Mouse (Mus musculus) MEL (cell line): ENCODE results near the gene Smlr1. TPM values are rescaled to one million over a fixed set of nuclear protein-coding genes. Genes with fewer than 3 reads are reported as not detected.

Experiments used
- DNase-seq: peaks from one replicate; pipeline ENCODE4 v3.0.0; 2011; ENCODE audit warnings: low read depth, low spot score
- H3K27ac ChIP-seq: 2 replicates; pipeline ENCODE4 v1.5.1; 2012; ENCODE audit warnings: low read depth, mild to moderate bottlenecking, control low read depth, low read length, moderate library complexity; ENCODE audit not compliant: control insufficient read depth
- H3K27me3 ChIP-seq, 2 experiments: fragments of 150-350 bp in 1 of 2; sonication (generic) in 1 of 2; 2 replicates each; pipeline ENCODE4 v1.6.1; 2012; ENCODE audit warnings: low read length in 2 of 2, mild to moderate bottlenecking in 2 of 2, improper control_type of control experiment in 1 of 2, moderate library complexity in 1 of 2; ENCODE audit not compliant: insufficient read depth in 2 of 2, control insufficient read depth in 1 of 2
- H3K36me3 ChIP-seq, 2 experiments: 2 replicates each; pipeline ENCODE4 v1.6.1; 2012 to 2014; ENCODE audit warnings: low read length in 2 of 2, improper control_type of control experiment in 1 of 2, inconsistent platforms in 1 of 2, mild to moderate bottlenecking in 1 of 2; ENCODE audit not compliant: insufficient read depth in 2 of 2, control insufficient read depth in 1 of 2
- H3K4me1 ChIP-seq, 2 experiments: fragments of 150-350 bp in 1 of 2; sonication (generic) in 1 of 2; 2 replicates each; pipeline ENCODE4 v1.6.1; 2012; ENCODE audit warnings: low read length in 2 of 2, improper control_type of control experiment in 1 of 2, mild to moderate bottlenecking in 1 of 2; ENCODE audit not compliant: insufficient read depth in 2 of 2, control insufficient read depth in 1 of 2
- H3K4me3 ChIP-seq, 2 experiments: fragments of 150-350 bp in 1 of 2; sonication (generic) in 1 of 2; 2 replicates each; pipeline ENCODE4 v1.5.1; 2012; ENCODE audit warnings: low read depth in 2 of 2, low read length in 2 of 2, mild to moderate bottlenecking in 2 of 2, moderate library complexity in 2 of 2, control low read depth in 1 of 2, improper control_type of control experiment in 1 of 2; ENCODE audit not compliant: control insufficient read depth in 1 of 2, insufficient read depth in 1 of 2
- H3K79me2 ChIP-seq: 2 replicates; pipeline ENCODE4 v1.6.1; 2012; ENCODE audit warnings: mild to moderate bottlenecking, low read length, moderate library complexity; ENCODE audit not compliant: control insufficient read depth, poor library complexity, insufficient read depth
- H3K9ac ChIP-seq: 2 replicates; pipeline ENCODE4 v1.6.1; 2012; ENCODE audit warnings: low read depth, mild to moderate bottlenecking, control low read depth, low read length, moderate library complexity; ENCODE audit not compliant: control insufficient read depth, poor library complexity, severe bottlenecking
- H3K9me3 ChIP-seq: fragments of 150-350 bp; sonication (generic); replicated peaks from 2 replicates; pipeline ENCODE4 v1.6.1; 2012; ENCODE audit warnings: mild to moderate bottlenecking, low read length, improper control_type of control experiment, moderate library complexity; ENCODE audit not compliant: insufficient read depth
- BHLHE40 ChIP-seq: IDR thresholded peaks from 2 replicates; pipeline ENCODE4 v1.6.1; 2012; ENCODE audit warnings: low read depth, mild to moderate bottlenecking, inconsistent platforms, low read length, improper control_type of control experiment, borderline replicate concordance
- CHD2 ChIP-seq: IDR thresholded peaks from 2 replicates; pipeline ENCODE4 v1.6.1; 2011; ENCODE audit warnings: low read length, improper control_type of control experiment
- CTCF ChIP-seq, 3 experiments: IDR thresholded peaks in 2 of 3; conservative IDR thresholded peaks in 1 of 3; 2 replicates each; pipeline ENCODE4 v1.5.1; 2011 to 2012; ENCODE audit warnings: low read length in 3 of 3, low read depth in 2 of 3, mild to moderate bottlenecking in 2 of 3, improper control_type of control experiment in 1 of 3, inconsistent platforms in 1 of 3, mixed read lengths in 1 of 3, moderate library complexity in 1 of 3; ENCODE audit not compliant: control insufficient read depth in 1 of 3, insufficient read depth in 1 of 3, poor library complexity in 1 of 3, severe bottlenecking in 1 of 3
- E2F4 ChIP-seq: IDR thresholded peaks from 2 replicates; pipeline ENCODE4 v1.6.1; 2011; ENCODE audit warnings: low read depth, low read length, improper control_type of control experiment, borderline replicate concordance
- ELF1 ChIP-seq: IDR thresholded peaks from 2 replicates; pipeline ENCODE4 v1.6.1; 2014; ENCODE audit warnings: low read depth, mild to moderate bottlenecking, inconsistent platforms, low read length, improper control_type of control experiment, moderate library complexity
- EP300 ChIP-seq, 2 experiments: IDR thresholded peaks; 2 replicates each; pipeline ENCODE4 v1.6.1; 2011; ENCODE audit warnings: improper control_type of control experiment in 2 of 2, low read length in 2 of 2, low read depth in 1 of 2, mild to moderate bottlenecking in 1 of 2
- ETS1 ChIP-seq: IDR thresholded peaks from 2 replicates; pipeline ENCODE4 v1.6.1; 2012; ENCODE audit warnings: low read depth, mild to moderate bottlenecking, inconsistent platforms, low read length, improper control_type of control experiment, moderate library complexity
- GATA1 ChIP-seq: IDR thresholded peaks from 2 replicates; pipeline ENCODE4 v1.6.1; 2011; ENCODE audit warnings: low read depth, low read length, improper control_type of control experiment
- KAT2A ChIP-seq: conservative IDR thresholded peaks from 2 replicates; pipeline ENCODE4 v1.6.1; 2012; ENCODE audit warnings: low read depth, low read length, improper control_type of control experiment, inconsistent platforms
- MAX ChIP-seq: IDR thresholded peaks from 2 replicates; pipeline ENCODE4 v1.6.1; 2011; ENCODE audit warnings: low read length, improper control_type of control experiment
- MXI1 ChIP-seq: IDR thresholded peaks from 2 replicates; pipeline ENCODE4 v1.6.1; 2011; ENCODE audit warnings: mild to moderate bottlenecking, low read depth, low read length, improper control_type of control experiment
- MYB ChIP-seq: IDR thresholded peaks from 2 replicates; pipeline ENCODE4 v1.6.1; 2011; ENCODE audit warnings: mild to moderate bottlenecking, low read depth, low read length, improper control_type of control experiment
- MYC ChIP-seq: IDR thresholded peaks from 2 replicates; pipeline ENCODE4 v1.6.1; 2011; ENCODE audit warnings: low read depth, mild to moderate bottlenecking, low read length, improper control_type of control experiment, moderate library complexity
- RAD21 ChIP-seq: IDR thresholded peaks from 2 replicates; pipeline ENCODE4 v1.6.1; 2011; ENCODE audit warnings: mild to moderate bottlenecking, low read depth, low read length, improper control_type of control experiment
- RCOR1 ChIP-seq: IDR thresholded peaks from 2 replicates; pipeline ENCODE4 v1.6.1; 2012; ENCODE audit warnings: low read depth, mild to moderate bottlenecking, inconsistent platforms, low read length, improper control_type of control experiment
- SMC3 ChIP-seq: IDR thresholded peaks from 2 replicates; pipeline ENCODE4 v1.6.1; 2011; ENCODE audit warnings: low read depth, low read length, improper control_type of control experiment
- TAL1 ChIP-seq: IDR thresholded peaks from 2 replicates; pipeline ENCODE4 v1.6.1; 2012; ENCODE audit warnings: mild to moderate bottlenecking, inconsistent platforms, low read length, moderate library complexity, mixed read lengths
- TBP ChIP-seq: IDR thresholded peaks from 2 replicates; pipeline ENCODE4 v1.8.0; 2011; ENCODE audit warnings: low read depth, low read length, improper control_type of control experiment
- UBTF ChIP-seq: IDR thresholded peaks from 2 replicates; pipeline ENCODE4 v1.6.1; 2012; ENCODE audit warnings: low read depth, mild to moderate bottlenecking, inconsistent platforms, low read length, improper control_type of control experiment, moderate library complexity, borderline replicate concordance; ENCODE audit not compliant: insufficient read depth
- ZC3H11A ChIP-seq: IDR thresholded peaks from 2 replicates; pipeline ENCODE4 v1.6.1; 2012; ENCODE audit warnings: low read depth, mild to moderate bottlenecking, inconsistent platforms, low read length, improper control_type of control experiment
- ZKSCAN1 ChIP-seq: IDR thresholded peaks from 2 replicates; pipeline ENCODE4 v1.6.1; 2012; ENCODE audit warnings: low read depth, mild to moderate bottlenecking, inconsistent platforms, low read length, improper control_type of control experiment, moderate library complexity
- ZMIZ1 ChIP-seq: IDR thresholded peaks from 2 replicates; pipeline ENCODE4 v1.6.1; 2012; ENCODE audit warnings: low read depth, mild to moderate bottlenecking, inconsistent platforms, low read length, improper control_type of control experiment, moderate library complexity
- polyA plus RNA-seq, 2 experiments: library from polyadenylated mRNA; stranded (reverse) in 1 of 2; unstranded in 1 of 2; fragments of >175 nt in 1 of 2; fragments of >200 nt in 1 of 2; gene quantifications; 2 replicates each; pipeline versions ENCODE4 v1.2.1 to v1.2.4; 2012; ENCODE audit warnings: low replicate concordance in 2 of 2, low read depth in 1 of 2; ENCODE audit not compliant: insufficient read length in 2 of 2, insufficient read depth in 1 of 2, missing spikeins in 1 of 2
- total RNA-seq: library from RNA; depleted of rRNA; stranded (reverse); fragments of 300-350 nt; gene quantifications from 2 replicates; pipeline ENCODE4 v1.2.3, GENCODE M21; 2012

Smlr1 gene
- total and polyA plus RNA-seq, 3 experiments = not detected

DNA sequence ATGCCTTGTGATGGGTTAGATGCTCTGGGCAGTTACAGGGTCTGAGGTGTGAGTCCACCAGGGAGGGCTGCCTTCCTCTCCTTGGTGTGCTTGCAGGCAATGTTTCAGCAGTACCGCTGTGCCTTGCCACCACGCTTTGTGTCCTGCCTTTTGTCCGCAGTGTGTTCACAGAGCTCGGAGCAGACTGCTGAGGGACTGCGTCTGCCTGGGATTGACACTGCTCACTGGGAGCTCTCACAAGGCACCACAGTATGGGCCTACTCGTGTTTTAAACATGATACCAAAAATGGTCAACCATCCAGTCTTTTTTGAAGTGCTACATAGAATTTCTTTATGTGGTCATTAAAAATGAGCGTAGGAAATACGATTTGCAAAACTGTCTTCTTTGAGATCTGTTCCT lies 12.3 kb downstream of the Smlr1 start:
- H3K4me3 ChIP-seq = no peak overlapping the region
- no peaks in the 10 kb centered on the region for H3K9me3 ChIP-seq
- H3K9ac ChIP-seq = no peak overlapping the region
- no peak overlapping the region for H3K27ac ChIP-seq
- H3K27me3 ChIP-seq = no peaks in the 10 kb centered on the region
- no peaks in the 10 kb centered on the region for H3K79me2 ChIP-seq
- H3K36me3 ChIP-seq = no peaks in the 10 kb centered on the region
- H3K4me1 ChIP-seq = no peaks in the 10 kb centered on the region
- no peak for DNase-seq
- TF ChIP-seq ETS1 (no peak), ZMIZ1 (no peak), CHD2 (no peak), MYC (no peak), TAL1 (no peak), ZKSCAN1 (no peak), EP300 (IDR thresholded peaks at IDR 0.05; ENCODE audit: low read depth in 1 of 2, low read length in 2 of 2) (no peak), KAT2A (no peak), UBTF (no peak), RCOR1 (no peak), MXI1 (no peak), GATA1 (no peak), MYB (no peak), RAD21 (no peak), SMC3 (no peak), TBP (no peak), ZC3H11A (no peak), BHLHE40 (no peak), ELF1 (no peak)

DNA sequence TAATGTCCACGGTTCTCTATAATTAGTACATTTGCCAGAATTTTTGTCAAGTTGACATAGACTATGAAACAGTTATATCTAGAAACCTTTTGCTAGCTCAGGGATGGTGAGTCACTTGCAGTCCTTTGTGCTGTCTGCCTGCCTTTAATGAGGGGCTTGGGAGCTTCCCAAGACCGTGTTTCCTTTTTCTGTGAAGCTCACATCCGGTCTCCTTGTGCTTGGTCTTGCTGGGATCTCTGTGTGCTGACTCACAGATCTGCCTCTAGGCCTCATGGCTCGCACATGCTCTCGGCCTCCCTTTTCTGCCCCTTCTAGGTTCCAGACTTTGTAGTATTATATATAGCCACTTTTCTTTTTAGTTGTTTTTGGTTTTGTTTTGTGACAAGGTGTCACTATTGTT lies 15.6 kb downstream of the Smlr1 start:
- no peaks in the 10 kb centered on the region for H3K27me3 ChIP-seq
- H3K9ac ChIP-seq = no peak overlapping the region
- H3K4me3 ChIP-seq = no peak overlapping the region
- no peaks in the 10 kb centered on the region for H3K4me1 ChIP-seq
- H3K27ac ChIP-seq = no peak overlapping the region
- DNase-seq = no peak
- TF ChIP-seq GATA1 = no peak
- no peak for TF ChIP-seq CTCF (IDR thresholded peaks at IDR 0.05 in 2 of 3, conservative IDR thresholded peaks at IDR 0.05 in 1 of 3; ENCODE audit: control insufficient read depth in 1 of 3, insufficient read depth in 1 of 3, low read depth in 2 of 3, low read length in 3 of 3, poor library complexity in 1 of 3, severe bottlenecking in 1 of 3)
- no peak for TF ChIP-seq MYB
- TF ChIP-seq MAX = no peak
- no peak for TF ChIP-seq E2F4
- H3K36me3 ChIP-seq = no peaks in the 10 kb centered on the region
- no peaks in the 10 kb centered on the region for H3K9me3 ChIP-seq
- no peaks in the 10 kb centered on the region for H3K79me2 ChIP-seq
